Mouse (Mus musculus): ENCODE measurements around the gene Stat5b. TPM values are rescaled to one million over a fixed set of nuclear protein-coding genes. Genes with fewer than 3 reads are reported as not detected.
A peak's percentile ranks its signal among the peaks of the same experiment; 100 is the strongest.

Gene Stat5b
- polyA plus RNA-seq, 1 experiment from 2014 or later, result 11.4 TPM

- no peak overlapping the region for H3K4me2 ChIP-seq (replicated peaks)
- no peaks in the 10 kb centered on the region for H3K36me3 ChIP-seq
- H3K27me3 ChIP-seq, result peaks cover 74% of the 10 kb centered on the region
- H3K9me3 ChIP-seq, result no peaks in the 10 kb centered on the region
- 91% methylated on average over 7 of the region's 7 CpGs for WGBS
- peaks cover 13% of the 10 kb centered on the region for H3K4me1 ChIP-seq
- no peak overlapping the region for H3K4me3 ChIP-seq
- no peak overlapping the region for H3K9ac ChIP-seq (replicated peaks)
- ATAC-seq (replicated peaks), result no peak
- no peak overlapping the region for H3K27ac ChIP-seq (replicated peaks)
Observed at GRCm38 (mm10) chr11:100861335-100861734, 10.8 kb upstream of the Stat5b start.

- ATAC-seq (replicated peaks), result 0 out of 2 replicates have a peak, but pooled peaks have one; percentile 26
- H3K4me1 ChIP-seq, result peaks cover 13% of the 10 kb centered on the region
- no peaks in the 10 kb centered on the region for H3K36me3 ChIP-seq
- 2% methylated on average over 51 of the region's 55 CpGs for WGBS
- no peaks in the 10 kb centered on the region for H3K9me3 ChIP-seq
- H3K27me3 ChIP-seq, result peaks cover 77% of the 10 kb centered on the region
- H3K27ac ChIP-seq (replicated peaks), result no peak overlapping the region
- peak overlapping the region; percentile 40 for H3K4me3 ChIP-seq
- H3K9ac ChIP-seq (replicated peaks), result no peak overlapping the region
- peak overlapping the region; percentile 50 for H3K4me2 ChIP-seq (replicated peaks)
Observed at GRCm38 (mm10) chr11:100860198-100861048, 9.9 kb upstream of the Stat5b start.

- ATAC-seq (replicated peaks), result no peak
- no peak overlapping the region for H3K9ac ChIP-seq (replicated peaks)
- no peaks in the 10 kb centered on the region for H3K9me3 ChIP-seq
- peak overlapping the region; percentile 50; the same call in 1 of the 2 replicates for H3K4me2 ChIP-seq (replicated peaks)
- H3K27me3 ChIP-seq, result peaks cover 81% of the 10 kb centered on the region
- peaks cover 13% of the 10 kb centered on the region for H3K4me1 ChIP-seq
- no peak overlapping the region for H3K27ac ChIP-seq (replicated peaks)
- no peaks in the 10 kb centered on the region for H3K36me3 ChIP-seq
- 0 out of 2 replicates have a peak overlapping the region, but pooled peaks have one; percentile 40 for H3K4me3 ChIP-seq
- 53% methylated on average over 6 of the region's 6 CpGs for WGBS
Observed at GRCm38 (mm10) chr11:100859579-100860075, 9.1 kb upstream of the Stat5b start.

- Histone ChIP-seq H3K27me3 (peaks cover 80% of the 10 kb centered on the region), H3K4me2 (replicated peaks) (peak within 1 kb of the TSS; percentile 50), H3K9ac (replicated peaks) (no peak within 1 kb of the TSS), H3K27ac (replicated peaks) (no peak within 1 kb of the TSS), H3K36me3 (no peaks in the 10 kb centered on the region), H3K4me1 (peaks cover 13% of the 10 kb centered on the region), H3K9me3 (no peaks in the 10 kb centered on the region), H3K4me3 (peak within 1 kb of the TSS; percentile 40)
- ATAC-seq (replicated peaks), result no peak
- WGBS, result 52% methylated on average over 9 of the region's 9 CpGs
Observed at GRCm38 (mm10) chr11:100858935-100859578, 8.5 kb upstream of the Stat5b start, which contains the start of gene Stat5a. Stat5a (plus strand) TSS chr11:100859351.

DNA sequence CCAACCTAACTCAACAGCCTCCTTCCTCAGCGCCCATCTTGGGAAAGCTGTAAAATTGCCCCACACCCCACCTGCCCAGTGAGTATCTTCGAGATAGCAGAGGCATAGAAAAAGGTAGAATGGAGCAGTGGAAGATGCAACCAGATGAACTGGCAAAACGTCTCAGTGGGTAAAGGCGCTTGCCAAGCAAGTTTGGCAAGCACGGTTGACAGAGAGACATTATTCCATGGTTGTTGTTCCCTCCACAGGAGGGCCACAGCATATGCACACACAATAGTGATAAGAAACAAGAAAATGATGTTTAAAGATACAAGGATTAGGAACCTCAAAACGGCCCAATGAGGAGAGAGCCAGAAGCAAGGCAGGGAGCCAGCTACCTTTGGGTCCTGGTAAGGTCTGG lies 7.4 kb upstream of the Stat5b start:
- WGBS, result 65% methylated on average over 6 of the region's 6 CpGs
- Histone ChIP-seq H3K27ac (replicated peaks) (no peak overlapping the region), H3K4me2 (replicated peaks) (no peak overlapping the region), H3K4me1 (peaks cover 13% of the 10 kb centered on the region), H3K36me3 (no peaks in the 10 kb centered on the region), H3K9ac (replicated peaks) (no peak overlapping the region), H3K27me3 (peaks cover 77% of the 10 kb centered on the region), H3K9me3 (no peaks in the 10 kb centered on the region), H3K4me3 (no peak overlapping the region)
- ATAC-seq (replicated peaks), result no peak

DNA sequence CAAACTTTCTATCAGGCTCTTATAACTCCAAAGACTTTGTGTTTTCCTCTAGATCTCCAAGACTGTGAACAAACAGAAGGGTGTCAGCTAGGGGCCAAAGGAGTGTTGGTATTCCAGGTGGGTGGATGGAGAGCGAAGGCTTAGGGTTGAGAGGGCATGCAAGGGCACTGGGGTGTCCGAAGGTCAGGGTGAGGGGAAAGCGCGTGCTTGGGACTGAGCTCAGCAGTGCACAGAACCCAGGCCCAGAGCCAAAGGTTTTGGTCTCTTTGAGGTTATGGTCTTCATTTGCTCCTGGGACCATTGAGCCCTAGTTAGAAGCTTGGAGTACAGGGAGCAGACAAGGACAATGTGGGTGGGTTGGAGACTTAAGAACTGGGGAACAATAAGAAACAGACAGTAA lies 4.7 kb upstream of the Stat5b start:
- no peak for ATAC-seq (replicated peaks)
- Histone ChIP-seq H3K9me3 (no peaks in the 10 kb centered on the region), H3K36me3 (no peaks in the 10 kb centered on the region), H3K4me2 (replicated peaks) (no peak overlapping the region), H3K4me1 (peaks cover 17% of the 10 kb centered on the region), H3K4me3 (no peak overlapping the region), H3K9ac (replicated peaks) (no peak overlapping the region), H3K27me3 (peaks cover 55% of the 10 kb centered on the region), H3K27ac (replicated peaks) (no peak overlapping the region)
- WGBS, result 85% methylated on average over 4 of the region's 4 CpGs

- Histone ChIP-seq H3K4me2 (replicated peaks) (no peak overlapping the region), H3K4me3 (no peak overlapping the region), H3K9ac (replicated peaks) (no peak overlapping the region), H3K27ac (replicated peaks) (no peak overlapping the region), H3K9me3 (no peaks in the 10 kb centered on the region), H3K4me1 (peaks cover 18% of the 10 kb centered on the region), H3K27me3 (peaks cover 45% of the 10 kb centered on the region), H3K36me3 (no peaks in the 10 kb centered on the region)
- no peak for ATAC-seq (replicated peaks)
- WGBS, result 68% methylated on average over 4 of the region's 4 CpGs
Observed at GRCm38 (mm10) chr11:100854268-100854667, 3.7 kb upstream of the Stat5b start.

GRCm38 (mm10) chr11:100853018-100853417 lies 2.5 kb upstream of the Stat5b start:
- 84% methylated on average over 5 of the region's 5 CpGs for WGBS
- ATAC-seq (replicated peaks), result no peak

GRCm38 (mm10) chr11:100852088-100852487 lies 1.6 kb upstream of the Stat5b start:
- no peak overlapping the region for H3K4me3 ChIP-seq
- no peak overlapping the region for H3K27ac ChIP-seq (replicated peaks)
- peaks cover 26% of the 10 kb centered on the region for H3K4me1 ChIP-seq
- no peaks in the 10 kb centered on the region for H3K9me3 ChIP-seq
- no peak for ATAC-seq (replicated peaks)
- 95% methylated on average over 2 of the region's 2 CpGs for WGBS
- H3K4me2 ChIP-seq (replicated peaks), result no peak overlapping the region
- no peak overlapping the region for H3K9ac ChIP-seq (replicated peaks)
- no peaks in the 10 kb centered on the region for H3K36me3 ChIP-seq
- peaks cover 32% of the 10 kb centered on the region for H3K27me3 ChIP-seq

More at GRCm38 (mm10) chr11:100853018-100853417, 2.5 kb upstream of the Stat5b start:
- Histone ChIP-seq H3K27ac (replicated peaks) (no peak overlapping the region), H3K4me2 (replicated peaks) (no peak overlapping the region), H3K27me3 (peaks cover 41% of the 10 kb centered on the region), H3K9me3 (no peaks in the 10 kb centered on the region), H3K9ac (replicated peaks) (no peak overlapping the region), H3K36me3 (no peaks in the 10 kb centered on the region), H3K4me1 (peaks cover 26% of the 10 kb centered on the region), H3K4me3 (no peak overlapping the region)

DNA sequence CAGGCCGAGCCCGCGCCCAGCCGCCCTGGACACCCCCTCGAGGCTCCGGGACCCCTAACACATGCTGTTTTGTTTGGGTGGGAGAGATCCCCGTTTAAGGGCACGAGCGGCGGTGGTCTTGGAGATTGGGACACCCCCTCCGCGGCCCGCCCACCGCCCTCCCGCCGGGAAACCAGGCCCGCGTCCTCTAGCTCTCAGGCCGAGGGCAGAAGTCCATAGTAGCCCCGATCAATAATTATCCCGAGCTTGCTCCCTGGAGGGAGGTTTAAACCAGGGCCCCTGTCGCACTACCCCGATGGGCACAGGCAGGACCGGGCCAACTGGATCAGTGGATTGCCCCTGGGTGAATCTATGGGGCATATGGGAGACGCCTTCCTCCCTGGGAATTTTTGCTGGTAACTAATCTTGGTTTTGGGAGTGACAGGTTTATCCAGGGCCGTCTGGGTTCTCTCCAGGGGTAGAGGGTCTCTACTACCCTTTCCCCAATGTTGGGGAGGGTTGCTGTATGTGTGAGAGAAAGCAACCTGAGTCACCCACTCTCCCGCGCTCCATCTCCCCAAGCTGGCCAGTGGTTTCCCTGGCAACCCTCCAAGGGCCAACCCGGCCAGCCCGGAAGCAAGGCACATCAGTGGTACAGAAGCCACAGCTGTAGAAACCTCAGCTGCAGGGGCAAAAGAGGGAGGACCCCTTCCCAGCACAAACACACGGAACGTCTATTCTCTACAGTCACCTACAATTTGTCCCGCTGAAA lies 429 bp upstream of the Stat5b start:
- Histone ChIP-seq H3K9me3 (no peaks in the 10 kb centered on the region), H3K9ac (replicated peaks) (peak overlapping the region; percentile 79), H3K4me2 (replicated peaks) (peak overlapping the region; percentile 87), H3K27ac (replicated peaks) (peak overlapping the region; percentile 72), H3K4me1 (peaks cover 26% of the 10 kb centered on the region), H3K4me3 (peak overlapping the region; percentile 60), H3K36me3 (no peaks in the 10 kb centered on the region), H3K27me3 (peaks cover 26% of the 10 kb centered on the region)
- WGBS, result under 1% methylated on average over 33 of the region's 33 CpGs
- ATAC-seq (replicated peaks), result peak; percentile 47

- Histone ChIP-seq H3K4me2 (replicated peaks) (peak overlapping the region; percentile 87), H3K4me3 (peak overlapping the region; percentile 60), H3K9me3 (no peaks in the 10 kb centered on the region), H3K36me3 (no peaks in the 10 kb centered on the region), H3K9ac (replicated peaks) (peak overlapping the region; percentile 79), H3K27me3 (peaks cover 18% of the 10 kb centered on the region), H3K4me1 (peaks cover 26% of the 10 kb centered on the region), H3K27ac (replicated peaks) (peak overlapping the region; percentile 72; the same call in 1 of the 2 replicates)
- peak; percentile 15; the same call in 1 of the 2 replicates for ATAC-seq (replicated peaks)
- 1% methylated on average over 13 of the region's 13 CpGs for WGBS
Observed at GRCm38 (mm10) chr11:100849456-100850037, 977 bp downstream of the Stat5b start.

Data from forebrain, embryonic 15.5 days (tissue).